Mouse (Mus musculus) adrenal gland, adult 8-10 months (tissue): Measurements from ENCODE around the gene Gja10. TPM values are rescaled to one million over a fixed set of nuclear protein-coding genes. Genes with fewer than 3 reads are reported as not detected.

Experiments used
- DNase-seq: peaks from one replicate; pipeline ENCODE4 v3.0.0; 2022
- total RNA-seq, 4 experiments: library from RNA; stranded (reverse); gene quantifications; 2 replicates each; pipeline ENCODE4 v1.2.4; 2022

Gene Gja10
- total RNA-seq, 4 experiments from 2014 or later: not detected

- no peak for DNase-seq
These were observed 41.6 kb downstream of the Gja10 start for GRCm38 (mm10) chr4:32560724-32561554.

- no peak for DNase-seq
These were observed 42.3 kb downstream of the Gja10 start for GRCm38 (mm10) chr4:32560246-32560645.

GRCm38 (mm10) chr4:32555506-32555905, 47.1 kb downstream of the Gja10 start:
- DNase-seq: no peak

GRCm38 (mm10) chr4:32551337-32551736, 51.2 kb downstream of the Gja10 start:
- no peak for DNase-seq

DNA sequence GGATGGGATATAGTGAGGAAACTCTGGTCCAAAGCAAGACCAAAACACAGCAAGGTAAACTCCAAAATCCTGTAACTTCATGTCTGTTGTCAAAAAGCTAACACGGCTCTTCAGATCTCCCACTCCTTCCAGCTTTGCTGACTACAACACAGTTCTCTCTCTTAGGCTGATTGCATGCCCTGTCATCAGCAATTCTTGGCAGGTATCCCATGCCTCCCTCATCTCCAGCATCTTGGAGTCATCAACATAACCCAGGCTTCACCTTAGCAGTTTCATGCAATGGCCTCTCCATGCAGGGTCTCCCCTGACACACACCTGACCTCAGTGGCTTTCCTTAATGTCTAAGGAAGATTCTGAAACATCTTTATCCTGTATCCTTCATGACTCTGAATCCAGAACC, 53.4 kb downstream of the Gja10 start:
- no peak for DNase-seq

Other genes starting within 250 kb of the Gja10 start
- 1 to 10 TPM; 6.6 to 9.7 (median 8.5) TPM for gene Casp8ap2, start 12.7 kb upstream of the Gja10 start, total RNA-seq
- 10 to 100 TPM; 27.0 to 37.2 (median 30.9) TPM for gene Mdn1, start 54.4 kb upstream of the Gja10 start, total RNA-seq
- 10 to 100 TPM; 38.9 to 49.3 (median 46.3) TPM for gene Lyrm2, start 197.5 kb upstream of the Gja10 start, total RNA-seq